Mouse (Mus musculus): ENCODE results near the gene Olfr1501. TPM values are rescaled to one million over a fixed set of nuclear protein-coding genes. Genes with fewer than 3 reads are reported as not detected.
"Not testable (repeated sequence)": the region's sequence is repeated elsewhere in the genome, so short reads cannot be mapped to it uniquely, and the experiment has no call there.

Olfr1501 gene
- polyA plus RNA-seq, 1 experiment from 2014 or later, result not detected

GRCm38 (mm10) chr19:13805486-13805885 is 45.0 kb downstream of the Olfr1501 start:
- 68% methylated on average over 1 of the region's 1 CpGs for WGBS
- not testable (repeated sequence) for H3K36me3 ChIP-seq (ENCODE audit: control insufficient read depth, insufficient read depth, low read length); H3K4me2 ChIP-seq (replicated peaks; ENCODE audit: low read depth, low read length); DNase-seq (ENCODE audit: low spot score); H3K9ac ChIP-seq (ENCODE audit: low read depth, low read length); H3K4me3 ChIP-seq (ENCODE audit: low read depth, low read length); H3K27ac ChIP-seq (ENCODE audit: low read depth, low read length); H3K4me1 ChIP-seq (replicated peaks; ENCODE audit: control insufficient read depth, insufficient read depth, low read length); ATAC-seq (ENCODE audit: low FRiP score); H3K27me3 ChIP-seq (ENCODE audit: control insufficient read depth, insufficient read depth, low read length); H3K9me3 ChIP-seq (ENCODE audit: control insufficient read depth, low read length)

- no peaks in the 10 kb centered on the region for H3K4me1 ChIP-seq (replicated peaks; ENCODE audit: control insufficient read depth, insufficient read depth, low read length)
- H3K4me3 ChIP-seq (ENCODE audit: low read depth, low read length), result no peak within 1 kb of the TSS
- no peak within 1 kb of the TSS for H3K27ac ChIP-seq (ENCODE audit: low read depth, low read length)
- H3K36me3 ChIP-seq (ENCODE audit: control insufficient read depth, insufficient read depth, low read length), result no peaks in the 10 kb centered on the region
- no peak for ATAC-seq (ENCODE audit: low FRiP score)
- no peaks in the 10 kb centered on the region for H3K9me3 ChIP-seq (ENCODE audit: control insufficient read depth, low read length)
- H3K4me2 ChIP-seq (replicated peaks; ENCODE audit: low read depth, low read length), result no peak within 1 kb of the TSS
- no peak within 1 kb of the TSS for H3K9ac ChIP-seq (ENCODE audit: low read depth, low read length)
- DNase-seq (ENCODE audit: low spot score), result no peak
- no peaks in the 10 kb centered on the region for H3K27me3 ChIP-seq (ENCODE audit: control insufficient read depth, insufficient read depth, low read length)
Measured at GRCm38 (mm10) chr19:13798102-13798501, 52.4 kb downstream of the Olfr1501 start, which contains the start of gene Olfr1497. Olfr1497 (minus strand) TSS chr19:13798202.

Other genes starting within 250 kb of the Olfr1501 start
- gene Olfr1487, start 233.3 kb downstream of the Olfr1501 start, polyA plus RNA-seq (2014; fragmentation: Nextera tagmentation; extraction: Ambion mirVana), result not detected in 2 replicates
- not detected in 2 replicates for gene Olfr1489, start 219.1 kb downstream of the Olfr1501 start, polyA plus RNA-seq (2014; fragmentation: Nextera tagmentation; extraction: Ambion mirVana)
- gene Olfr1490, start 199.6 kb downstream of the Olfr1501 start, polyA plus RNA-seq (2014; fragmentation: Nextera tagmentation; extraction: Ambion mirVana), result not detected in 2 replicates
- gene Olfr1491, start 153.4 kb downstream of the Olfr1501 start, polyA plus RNA-seq (2014; fragmentation: Nextera tagmentation; extraction: Ambion mirVana), result not detected in 2 replicates
- not detected in 2 replicates for gene Olfr1493-ps1, start 127.4 kb downstream of the Olfr1501 start, polyA plus RNA-seq (2014; fragmentation: Nextera tagmentation; extraction: Ambion mirVana)
- gene Olfr1494, start 111.0 kb downstream of the Olfr1501 start, polyA plus RNA-seq (2014; fragmentation: Nextera tagmentation; extraction: Ambion mirVana), result not detected in 2 replicates
- gene Olfr1495, start 86.1 kb downstream of the Olfr1501 start, polyA plus RNA-seq (2014; fragmentation: Nextera tagmentation; extraction: Ambion mirVana), result not detected in 2 replicates
- gene Olfr1496, start 72.8 kb downstream of the Olfr1501 start, polyA plus RNA-seq (2014; fragmentation: Nextera tagmentation; extraction: Ambion mirVana), result not detected in 2 replicates
- not detected in 2 replicates for gene Olfr1497, start 52.5 kb downstream of the Olfr1501 start, polyA plus RNA-seq (2014; fragmentation: Nextera tagmentation; extraction: Ambion mirVana)
- gene Olfr1499, start 31.2 kb downstream of the Olfr1501 start, polyA plus RNA-seq (2014; fragmentation: Nextera tagmentation; extraction: Ambion mirVana), result not detected in 2 replicates
- gene Olfr1500, start 20.2 kb downstream of the Olfr1501 start, polyA plus RNA-seq (2014; fragmentation: Nextera tagmentation; extraction: Ambion mirVana), result not detected in 2 replicates
- gene Olfr1502, start 11.1 kb upstream of the Olfr1501 start, polyA plus RNA-seq (2014; fragmentation: Nextera tagmentation; extraction: Ambion mirVana), result not detected in 2 replicates
- not detected in 2 replicates for gene Olfr1504, start 47.2 kb upstream of the Olfr1501 start, polyA plus RNA-seq (2014; fragmentation: Nextera tagmentation; extraction: Ambion mirVana)
- not detected in 2 replicates for gene Olfr1505, start 62.8 kb upstream of the Olfr1501 start, polyA plus RNA-seq (2014; fragmentation: Nextera tagmentation; extraction: Ambion mirVana)

All from hindbrain, embryonic 11.5 days (tissue).